Mouse (Mus musculus): ENCODE measurements around the gene Spg7. TPM values are rescaled to one million over a fixed set of nuclear protein-coding genes. Genes with fewer than 3 reads are reported as not detected.

Spg7 gene
- 96.0 TPM for polyA plus RNA-seq (2017; shearing (Covaris generic))

GRCm38 (mm10) chr8:123062721-123063120, at the start of gene Spg7:
Gene Spg7, plus strand, starts transcription at chr8:123062942.

GRCm38 (mm10) chr8:123042158-123042973, 20.4 kb upstream of the Spg7 start, which contains the start of gene Ankrd11:
Gene Ankrd11, minus strand, starts transcription at chr8:123042277.

GRCm38 (mm10) chr8:123101735-123102685, 39.3 kb downstream of the Spg7 start, which contains the start of gene Rpl13:
Gene Rpl13, plus strand, starts transcription at chr8:123102350.

GRCm38 (mm10) chr8:123117127-123117731, 54.5 kb downstream of the Spg7 start, which contains the start of gene Cpne7:
Gene Cpne7, plus strand, starts transcription at chr8:123117374.

Other genes starting within 250 kb of the Spg7 start
- gene Cdh15, start 215.0 kb upstream of the Spg7 start, polyA plus RNA-seq (2017; shearing (Covaris generic)): not detected
- 413 TPM for gene Ankrd11, start 20.7 kb upstream of the Spg7 start, polyA plus RNA-seq (2017; shearing (Covaris generic))
- gene Rpl13, start 39.4 kb downstream of the Spg7 start, polyA plus RNA-seq (2017; shearing (Covaris generic)): 1,111 TPM
- 0.17 TPM for gene Cpne7, start 54.4 kb downstream of the Spg7 start, polyA plus RNA-seq (2017; shearing (Covaris generic))
- gene Sult5a1, start 95.4 kb downstream of the Spg7 start, polyA plus RNA-seq (2017; shearing (Covaris generic)): not detected
- not detected for gene Dpep1, start 123.3 kb downstream of the Spg7 start, polyA plus RNA-seq (2017; shearing (Covaris generic))
- 129 TPM for gene Chmp1a, start 149.8 kb downstream of the Spg7 start, polyA plus RNA-seq (2017; shearing (Covaris generic))
- gene Spata33, start 149.9 kb downstream of the Spg7 start, polyA plus RNA-seq (2017; shearing (Covaris generic)): not detected
- gene Cdk10, start 161.9 kb downstream of the Spg7 start, polyA plus RNA-seq (2017; shearing (Covaris generic)): 22.1 TPM
- 15.3 TPM for gene Spata2l, start 173.3 kb downstream of the Spg7 start, polyA plus RNA-seq (2017; shearing (Covaris generic))
- 43.1 TPM for gene Zfp276, start 191.3 kb downstream of the Spg7 start, polyA plus RNA-seq (2017; shearing (Covaris generic))
- gene Vps9d1, start 191.4 kb downstream of the Spg7 start, polyA plus RNA-seq (2017; shearing (Covaris generic)): 20.9 TPM